Mouse (Mus musculus) megakaryocyte, embryonic 14.5 days (primary cell): ENCODE results near the gene Tubg2.

Experiments
- FLI1 ChIP-seq: IDR thresholded peaks from 2 replicates; pipeline ENCODE4 v1.6.1; 2012; ENCODE audit warnings: low read length, inconsistent platforms, mixed read lengths
- GATA1 ChIP-seq: IDR thresholded peaks from 3 replicates; pipeline ENCODE4 v1.6.1; 2012; ENCODE audit warnings: mixed read lengths, low read length, inconsistent platforms, borderline replicate concordance

DNA sequence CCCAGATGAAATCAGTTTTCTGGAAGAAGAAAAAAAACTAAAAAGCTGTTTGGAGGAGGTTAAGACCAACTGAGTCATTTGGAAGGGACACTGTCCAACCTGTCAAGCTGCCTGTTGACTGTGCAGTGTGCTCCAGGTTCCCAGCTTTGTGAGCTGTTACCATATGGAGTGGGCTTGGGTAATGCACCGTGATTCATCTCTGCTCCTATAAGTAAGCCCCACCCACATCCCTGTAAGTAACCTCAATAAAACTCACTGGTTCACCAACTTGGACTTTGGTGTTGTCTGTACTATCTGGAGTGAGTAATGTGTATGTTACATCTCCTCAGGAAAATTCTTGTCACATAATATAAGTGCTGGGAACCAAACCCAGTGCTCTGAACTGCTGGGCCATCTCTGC is 2.9 kb upstream of the Tubg2 start:
- no peak for TF ChIP-seq GATA1
- TF ChIP-seq FLI1, result no peak
